Mouse (Mus musculus): ENCODE results near the gene Odaph. TPM values are rescaled to one million over a fixed set of nuclear protein-coding genes. Genes with fewer than 3 reads are reported as not detected.

Gene Odaph
- total RNA-seq, 2 experiments from 2014 or later: not detected

- DNase-seq (ENCODE audit: low spot score in 2 of 2): no peak
These were observed 524 bp downstream of the Odaph start for GRCm38 (mm10) chr5:91987799-91988198.

DNA sequence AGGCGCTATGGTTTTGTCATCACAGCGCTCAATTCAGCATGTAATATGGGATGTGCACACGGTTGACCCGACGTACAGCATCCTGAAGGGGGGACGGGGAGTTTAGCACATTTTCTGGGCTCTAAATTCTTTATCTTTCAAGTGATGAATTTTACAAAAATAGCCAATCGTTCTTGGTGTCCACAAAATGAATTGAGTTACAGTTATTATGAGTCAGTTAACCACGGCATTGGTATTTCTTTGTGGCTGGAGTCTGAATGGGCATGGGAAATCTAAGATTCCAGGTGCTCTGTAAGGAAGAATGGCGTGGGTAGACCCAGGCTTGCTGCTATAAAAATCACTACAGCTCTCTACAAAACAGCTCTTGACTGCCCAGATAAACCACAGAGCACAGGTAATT, 2.0 kb downstream of the Odaph start:
- no peak for DNase-seq (ENCODE audit: low spot score in 2 of 2)

- no peak for DNase-seq (ENCODE audit: low spot score in 2 of 2)
These were observed 4.1 kb downstream of the Odaph start for GRCm38 (mm10) chr5:91991191-91991937.

DNA sequence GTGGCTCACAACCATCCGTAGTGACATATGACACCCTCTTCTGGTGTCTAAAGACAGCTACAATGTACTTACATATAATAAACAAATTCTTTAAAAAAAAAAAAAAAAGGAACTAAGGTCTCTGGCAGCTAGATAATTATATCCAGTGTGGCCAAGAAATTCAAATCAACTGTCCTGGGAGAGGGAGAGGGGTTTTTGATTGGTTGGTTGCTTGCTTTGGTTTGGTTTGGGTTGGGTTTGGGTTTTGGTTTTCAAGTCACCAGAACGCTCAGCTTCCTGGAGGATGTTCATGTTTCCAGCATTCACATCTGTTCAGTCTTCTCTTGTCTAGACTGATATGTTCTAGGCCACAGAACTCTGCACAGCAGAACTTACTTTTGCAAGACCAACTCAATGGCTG, 5.8 kb downstream of the Odaph start:
- no peak for DNase-seq (ENCODE audit: low spot score in 2 of 2)

- DNase-seq (ENCODE audit: low spot score in 2 of 2): peak in 1 of 2 experiments; percentile 14
These were observed 7.3 kb downstream of the Odaph start for GRCm38 (mm10) chr5:91994546-91994945.

DNA sequence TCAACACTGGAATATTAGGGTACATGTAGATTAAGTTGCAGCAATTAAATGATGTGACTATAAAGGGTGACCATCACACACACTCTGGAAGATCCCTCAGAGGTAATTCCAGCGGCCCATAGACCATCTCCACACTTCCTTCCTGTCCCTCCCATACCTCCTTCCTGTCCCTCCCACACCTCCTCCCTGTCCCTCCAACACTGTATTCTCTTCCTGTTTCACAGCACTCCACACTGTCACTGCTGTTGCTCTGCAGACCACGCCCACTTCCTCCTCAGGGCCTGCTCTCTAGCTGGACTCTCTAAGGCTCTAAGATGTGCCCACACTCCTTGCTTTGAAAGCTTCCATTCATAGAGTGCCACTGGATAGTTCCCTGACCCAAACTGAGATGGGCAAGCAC, 13.5 kb downstream of the Odaph start:
- no peak for DNase-seq (ENCODE audit: low spot score in 2 of 2)

GRCm38 (mm10) chr5:92003011-92003410, 15.7 kb downstream of the Odaph start:
- DNase-seq (ENCODE audit: low spot score in 2 of 2): peak in 1 of 2 experiments; percentile 11

GRCm38 (mm10) chr5:92009827-92010226, 22.6 kb downstream of the Odaph start:
- DNase-seq (ENCODE audit: low spot score in 2 of 2): no peak

GRCm38 (mm10) chr5:92011756-92012155, 24.5 kb downstream of the Odaph start:
- no peak for DNase-seq (ENCODE audit: low spot score in 2 of 2)

DNA sequence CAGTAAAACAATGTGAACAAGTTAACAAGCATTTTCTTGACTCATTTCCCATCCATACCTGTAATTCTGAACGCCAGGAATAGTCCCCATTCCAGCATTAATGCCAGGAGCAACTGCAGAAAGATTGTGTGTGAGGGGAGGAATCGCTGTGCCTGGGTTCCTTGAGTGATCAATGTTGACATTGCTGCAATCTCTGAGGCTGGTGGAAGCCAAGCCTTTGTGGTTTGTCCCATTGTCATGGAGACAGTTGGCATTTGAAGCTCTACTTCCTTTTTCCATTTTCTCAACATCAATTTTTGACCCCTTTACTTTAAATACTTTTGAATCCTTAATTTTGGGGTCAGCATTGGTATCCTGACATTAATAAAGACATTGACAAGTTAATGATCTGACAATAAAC, 32.7 kb downstream of the Odaph start:
- no peak for DNase-seq (ENCODE audit: low spot score in 2 of 2)

GRCm38 (mm10) chr5:92042377-92043348, 55.4 kb downstream of the Odaph start:
- DNase-seq (ENCODE audit: low spot score in 2 of 2): peak; percentile 70 to 85

- DNase-seq (ENCODE audit: low spot score in 2 of 2): no peak
These were observed 56.5 kb downstream of the Odaph start, which contains the start of gene Cdkl2 for GRCm38 (mm10) chr5:92043783-92044182. TSS of gene Cdkl2 (minus strand) at chr5:92043883.

Other genes starting within 250 kb of the Odaph start
- gene Rchy1, start 24.4 kb upstream of the Odaph start, total RNA-seq (2021): 10 to 100 TPM; 42.5 to 45.0 TPM
- gene Cdkl2, start 56.4 kb downstream of the Odaph start, total RNA-seq (2021): 1 to 10 TPM; 2.9 to 3.4 TPM
- gene G3bp2, start 96.2 kb downstream of the Odaph start, total RNA-seq (2021): 10 to 100 TPM; 68.6 to 70.1 TPM
- 10 to 100 TPM; 75.5 to 85.8 TPM for gene Uso1, start 150.5 kb downstream of the Odaph start, total RNA-seq (2021)
- not detected for gene U90926, start 227.9 kb downstream of the Odaph start, total RNA-seq (2021)

Measured in gastrocnemius, postnatal 4 days (tissue).